Mouse (Mus musculus) neural tube, embryonic 11.5 days (tissue): ENCODE measurements at regions not wholly inside any gene's neighbourhood (a gene's known extent, or its start where the extent isn't known, plus 50 kb on each side); places are given as distances from the start of the nearest gene placed in this dataset.

Experiments
- ATAC-seq: fragments of 200-750 bp; cut with Nextera tagmentation; 2 replicates; pipeline ENCODE4 v1.8.0; 2017; ENCODE audit warnings: moderate number of reproducible peaks, mild to moderate bottlenecking, moderate TSS enrichment, moderate library complexity; ENCODE audit not compliant: insufficient read depth, low FRiP score, low TSS enrichment
- DNase-seq: peaks from one replicate; pipeline ENCODE4 v3.0.0-alpha.2; 2015; ENCODE audit warnings: low spot score
- H3K27ac ChIP-seq: fragments of 300-500 bp; sonication (generic); 2 replicates; pipeline ENCODE4 v1.5.1; 2014; ENCODE audit warnings: low read depth, mild to moderate bottlenecking, low read length
- H3K27me3 ChIP-seq: fragments of 300-500 bp; sonication (generic); 2 replicates; pipeline ENCODE4 v1.6.1; 2014; ENCODE audit warnings: mild to moderate bottlenecking, low read length, mixed read lengths; ENCODE audit not compliant: control insufficient read depth, insufficient read depth
- H3K36me3 ChIP-seq: fragments of 300-500 bp; sonication (generic); 2 replicates; pipeline ENCODE4 v1.6.1; 2014; ENCODE audit warnings: mild to moderate bottlenecking, low read length, moderate library complexity, mixed read lengths; ENCODE audit not compliant: control insufficient read depth, insufficient read depth
- H3K4me1 ChIP-seq: fragments of 300-500 bp; sonication (generic); 2 replicates; pipeline ENCODE4 v1.6.1; 2014; ENCODE audit warnings: low read length, mixed read lengths; ENCODE audit not compliant: control insufficient read depth, insufficient read depth
- H3K4me2 ChIP-seq: fragments of 300-500 bp; sonication (generic); 2 replicates; pipeline ENCODE4 v1.6.1; 2014; ENCODE audit warnings: low read depth, mild to moderate bottlenecking, moderate library complexity
- H3K4me3 ChIP-seq: fragments of 300-500 bp; sonication (generic); 2 replicates; pipeline ENCODE4 v1.5.1; 2014; ENCODE audit warnings: low read depth, low read length
- H3K9ac ChIP-seq: fragments of 300-500 bp; sonication (generic); 2 replicates; pipeline ENCODE4 v1.6.1; 2014; ENCODE audit warnings: mild to moderate bottlenecking, low read length
- H3K9me3 ChIP-seq: fragments of 300-500 bp; sonication (generic); 2 replicates; pipeline ENCODE4 v1.6.1; 2016; ENCODE audit warnings: low read length; ENCODE audit not compliant: control insufficient read depth
- WGBS: fragments of 180-500 bp; shearing (Covaris S2); extraction: QIAGEN DNeasy Blood & Tissue Kit; methylation state at CpG from one replicate; pipeline ENCODE4 v1.1.7; 2014; 5-methylcytosine and 5-hydroxymethylcytosine counted together

DNA sequence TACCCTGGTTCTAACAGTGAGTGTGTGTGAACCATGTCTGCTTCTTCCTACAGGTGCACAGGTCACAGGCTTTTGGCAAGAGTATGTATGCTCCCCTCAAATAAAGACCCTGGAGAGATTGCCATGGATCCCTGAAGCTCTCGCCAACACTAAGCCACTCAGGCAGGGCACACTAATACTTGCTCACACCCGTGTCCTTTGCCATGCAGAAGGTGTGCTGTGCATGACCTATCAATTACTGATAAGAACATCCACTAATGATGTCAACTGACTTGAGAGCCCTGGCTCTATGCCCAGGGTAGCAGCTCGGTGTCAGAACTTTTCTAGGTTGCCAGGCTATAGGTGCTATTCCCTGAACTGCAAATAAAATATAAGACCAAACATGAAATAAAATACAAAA is 229.1 kb upstream of the Irx4 start:
- H3K4me2 ChIP-seq = no peak overlapping the region
- H3K4me1 ChIP-seq = peaks cover 13% of the 10 kb centered on the region
- no peak overlapping the region for H3K9ac ChIP-seq
- WGBS = 76% methylated on average over 3 of the region's 3 CpGs
- no peak for DNase-seq
- H3K9me3 ChIP-seq = no peaks in the 10 kb centered on the region
- no peak overlapping the region for H3K4me3 ChIP-seq
- no peaks in the 10 kb centered on the region for H3K36me3 ChIP-seq
- H3K27me3 ChIP-seq = 0 out of 2 replicates have a peak, but pooled peaks cover 3% of the 10 kb centered on the region
- H3K27ac ChIP-seq = no peak overlapping the region
- ATAC-seq = no peak

DNA sequence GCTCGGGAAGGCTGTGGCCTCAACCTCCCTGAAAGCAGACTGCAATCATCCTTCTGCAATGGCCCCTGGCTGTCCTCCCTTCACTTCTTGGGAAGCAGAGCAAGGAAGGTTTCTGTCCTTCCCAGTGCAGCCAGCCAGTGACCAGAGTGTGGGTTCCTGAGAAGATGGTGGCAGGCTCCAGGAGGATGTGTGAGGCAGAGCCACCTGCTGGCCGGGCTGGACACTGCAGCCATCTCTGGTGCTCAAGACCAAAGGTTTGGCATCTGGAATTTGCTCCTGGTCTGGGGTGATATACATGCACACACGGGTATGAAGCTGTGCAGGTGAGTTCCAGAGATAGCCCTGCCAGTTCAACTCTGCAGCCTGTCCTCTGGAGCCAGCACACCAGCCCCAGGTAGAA is 227.2 kb upstream of the Irx4 start:
- Histone ChIP-seq H3K27ac (no peak overlapping the region), H3K9me3 (no peaks in the 10 kb centered on the region), H3K36me3 (no peaks in the 10 kb centered on the region), H3K4me2 (no peak overlapping the region), H3K27me3 (0 out of 2 replicates have a peak, but pooled peaks cover 3% of the 10 kb centered on the region), H3K4me3 (no peak overlapping the region), H3K4me1 (peaks cover 14% of the 10 kb centered on the region), H3K9ac (no peak overlapping the region)
- WGBS = 33% methylated on average over 3 of the region's 3 CpGs
- no peak for ATAC-seq
- DNase-seq = peak; percentile 80

DNA sequence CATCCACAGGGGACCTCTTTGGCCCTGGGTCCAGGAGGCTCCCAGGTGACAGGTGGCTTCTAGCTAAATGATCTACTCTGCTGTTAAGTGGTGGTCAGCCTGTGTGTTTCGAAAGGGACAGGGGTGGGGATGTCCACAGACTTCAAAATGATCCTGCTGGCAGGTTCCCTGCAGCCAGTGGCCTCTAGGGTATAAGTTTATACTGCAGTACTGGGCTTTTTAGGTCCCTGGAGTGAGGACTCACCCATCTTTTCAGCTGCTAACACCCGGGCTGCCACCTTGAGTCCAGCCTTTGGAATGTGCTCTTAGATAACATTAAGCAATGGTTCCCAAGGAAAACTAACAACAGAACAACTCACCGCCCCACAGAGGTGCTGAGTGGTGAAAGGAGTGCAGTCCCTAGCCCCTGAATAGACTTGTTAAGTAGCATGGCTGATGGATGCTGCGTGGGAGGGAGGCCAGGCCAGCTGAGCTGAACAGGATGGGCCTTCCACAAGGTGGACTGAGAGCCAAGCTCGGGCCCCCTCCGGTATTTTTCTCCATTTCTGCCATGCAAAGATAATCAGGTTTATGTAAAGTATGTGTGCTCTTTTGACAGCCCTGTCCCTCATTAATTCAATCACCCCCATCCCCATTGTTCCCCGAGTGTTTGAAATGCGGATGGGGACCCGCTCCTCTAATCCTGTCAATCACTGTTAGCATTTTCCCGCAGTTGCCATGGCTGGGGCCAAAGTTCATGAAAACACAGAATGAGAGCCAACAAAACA is 226.0 kb upstream of the Irx4 start:
- WGBS = 16% methylated on average over 10 of the region's 10 CpGs
- ATAC-seq (peak; percentile 93), DNase-seq (peak; percentile 81)
- H3K9ac ChIP-seq = no peak overlapping the region
- 0 out of 2 replicates have a peak, but pooled peaks cover 3% of the 10 kb centered on the region for H3K27me3 ChIP-seq
- no peaks in the 10 kb centered on the region for H3K9me3 ChIP-seq
- no peak overlapping the region for H3K4me2 ChIP-seq
- no peak overlapping the region for H3K4me3 ChIP-seq
- peaks cover 14% of the 10 kb centered on the region for H3K4me1 ChIP-seq
- no peaks in the 10 kb centered on the region for H3K36me3 ChIP-seq
- peak overlapping the region; percentile 15; the same call in 1 of the 2 replicates for H3K27ac ChIP-seq

DNA sequence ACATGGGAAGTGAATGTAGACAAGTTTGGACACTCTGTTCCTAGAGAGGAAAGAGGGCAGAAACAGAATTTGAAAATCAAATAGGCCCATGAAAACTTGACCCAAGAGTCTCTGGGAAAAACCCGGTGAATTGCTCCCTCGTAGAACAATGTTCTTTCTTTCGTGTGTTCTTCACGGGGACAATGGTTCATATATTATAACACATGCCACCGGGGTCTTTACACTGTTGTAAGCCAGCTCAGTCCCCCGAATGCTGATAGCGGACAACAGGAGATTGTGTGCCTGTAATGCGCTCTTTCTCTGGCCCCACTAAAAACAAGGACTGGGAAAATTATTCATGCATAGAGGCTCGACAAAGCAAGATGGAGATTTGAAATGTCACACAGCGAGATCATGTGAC is 225.4 kb upstream of the Irx4 start:
- Histone ChIP-seq H3K4me3 (no peak overlapping the region), H3K27me3 (0 out of 2 replicates have a peak, but pooled peaks cover 3% of the 10 kb centered on the region), H3K4me2 (no peak overlapping the region), H3K27ac (peak overlapping the region; percentile 78; the same call in 1 of the 2 replicates), H3K4me1 (peaks cover 14% of the 10 kb centered on the region), H3K9ac (no peak overlapping the region), H3K9me3 (no peaks in the 10 kb centered on the region), H3K36me3 (no peaks in the 10 kb centered on the region)
- WGBS = 30% methylated on average over 10 of the region's 10 CpGs
- peak; percentile 44 for DNase-seq
- peak; percentile 66 for ATAC-seq

DNA sequence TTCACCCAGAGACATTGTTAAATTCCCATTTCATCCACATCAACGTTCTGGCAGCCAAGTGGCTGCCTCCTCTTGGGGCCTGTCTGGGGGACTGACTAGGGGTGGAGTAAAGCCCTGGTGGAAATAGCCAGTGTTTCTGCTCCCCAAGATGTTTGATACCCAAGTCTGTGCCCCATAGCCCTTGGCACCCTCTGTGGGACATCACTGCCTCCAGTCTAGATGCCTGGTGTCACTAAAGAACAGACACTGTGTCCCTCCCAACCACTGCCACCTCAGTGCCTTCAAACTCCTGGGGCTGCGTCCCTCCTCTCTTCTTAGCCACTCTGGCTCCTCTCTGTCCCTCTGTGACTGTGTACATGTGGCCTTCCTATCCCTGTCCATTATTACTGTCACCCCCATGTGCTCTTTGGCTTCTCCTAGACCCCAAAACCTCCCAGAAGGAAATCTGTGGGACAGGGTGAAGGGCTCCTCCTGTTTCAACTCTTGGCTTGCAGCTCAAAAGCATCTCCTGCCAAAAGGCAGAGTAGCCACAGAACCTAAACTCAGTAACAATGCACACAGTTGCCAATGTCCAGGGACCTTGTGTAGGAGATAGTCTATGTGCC is 224.8 kb upstream of the Irx4 start:
- WGBS = 40% methylated on average over 2 of the region's 2 CpGs
- peaks cover 14% of the 10 kb centered on the region for H3K4me1 ChIP-seq
- H3K27ac ChIP-seq = peak overlapping the region; percentile 78
- DNase-seq (no peak), ATAC-seq (no peak)
- no peaks in the 10 kb centered on the region for H3K36me3 ChIP-seq
- no peaks in the 10 kb centered on the region for H3K9me3 ChIP-seq
- no peak overlapping the region for H3K4me2 ChIP-seq
- H3K9ac ChIP-seq = no peak overlapping the region; the same call in 1 of the 2 replicates
- 0 out of 2 replicates have a peak, but pooled peaks cover 3% of the 10 kb centered on the region for H3K27me3 ChIP-seq
- H3K4me3 ChIP-seq = no peak overlapping the region

DNA sequence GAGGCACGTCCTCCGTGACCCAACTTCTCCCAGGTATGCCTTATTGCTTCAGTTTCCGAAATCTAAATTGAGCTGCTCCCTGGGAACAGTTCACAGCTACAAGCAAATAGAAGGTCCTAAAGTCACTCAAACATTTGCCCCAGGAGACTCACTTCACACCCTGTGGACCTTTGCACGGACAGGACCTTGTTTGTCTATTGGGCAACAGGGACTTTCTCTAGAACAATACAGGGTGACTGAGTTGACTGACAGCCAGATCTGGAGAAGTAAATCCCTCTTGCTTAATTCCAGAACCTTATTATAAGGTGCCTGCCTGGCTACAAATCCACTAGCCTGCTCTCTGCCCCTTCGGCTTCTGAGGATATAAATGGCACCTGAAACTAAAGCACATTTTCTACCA is 220.5 kb upstream of the Irx4 start:
- ATAC-seq = no peak
- H3K27ac ChIP-seq = no peak overlapping the region
- 0 out of 2 replicates have a peak, but pooled peaks cover 3% of the 10 kb centered on the region for H3K9me3 ChIP-seq
- H3K4me3 ChIP-seq = no peak overlapping the region
- DNase-seq = no peak
- H3K4me1 ChIP-seq = peaks cover 18% of the 10 kb centered on the region
- no peaks in the 10 kb centered on the region for H3K36me3 ChIP-seq
- H3K9ac ChIP-seq = no peak overlapping the region
- WGBS = 81% methylated on average over 5 of the region's 5 CpGs
- no peak overlapping the region for H3K4me2 ChIP-seq
- peaks cover 2% of the 10 kb centered on the region; the same call in 1 of the 2 replicates for H3K27me3 ChIP-seq

DNA sequence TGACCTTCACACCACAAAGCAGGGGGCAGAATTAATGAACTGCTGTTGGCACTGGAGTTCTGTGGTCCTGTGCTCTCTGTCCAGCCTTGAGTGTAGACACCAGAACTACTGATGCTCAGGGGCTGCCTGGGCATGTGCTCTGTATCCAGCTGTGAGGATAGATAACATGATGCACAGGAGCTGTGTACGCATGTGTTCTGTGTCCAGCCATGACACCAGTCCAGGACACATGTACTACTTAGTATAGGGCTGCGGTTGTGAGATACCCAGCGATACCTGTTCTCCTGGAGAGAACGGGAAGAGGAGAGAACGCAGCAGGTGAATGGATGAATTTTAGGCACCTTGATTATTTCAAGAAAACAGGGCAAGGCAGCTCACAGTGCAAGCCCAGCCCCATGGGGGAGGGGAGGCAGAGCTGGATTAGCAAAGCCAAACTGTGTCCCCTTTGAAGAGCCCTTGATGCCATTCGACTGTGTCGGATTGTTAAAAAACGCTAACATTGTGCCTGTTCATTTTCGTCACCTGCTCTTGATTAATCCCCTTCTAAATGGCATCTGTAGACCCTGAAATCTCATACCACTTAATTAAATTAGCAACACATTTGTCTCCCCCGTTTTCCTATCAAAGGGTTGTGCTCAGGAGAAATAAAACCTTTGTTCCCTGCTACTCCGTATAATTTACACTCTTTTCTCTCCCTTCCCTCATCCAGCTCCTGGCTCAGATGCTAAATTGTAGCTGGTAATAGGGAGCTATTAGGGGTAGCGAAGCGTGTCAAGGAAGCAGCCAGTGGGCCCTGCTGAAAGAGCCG is 218.8 kb upstream of the Irx4 start:
- Histone ChIP-seq H3K27me3 (peaks cover 2% of the 10 kb centered on the region; the same call in 1 of the 2 replicates), H3K36me3 (no peaks in the 10 kb centered on the region), H3K27ac (no peak overlapping the region), H3K9me3 (0 out of 2 replicates have a peak, but pooled peaks cover 3% of the 10 kb centered on the region), H3K9ac (no peak overlapping the region), H3K4me1 (peaks cover 6% of the 10 kb centered on the region; the same call in 1 of the 2 replicates), H3K4me2 (no peak overlapping the region), H3K4me3 (no peak overlapping the region)
- WGBS = 26% methylated on average over 14 of the region's 14 CpGs
- DNase-seq = peak; percentile 66
- ATAC-seq = peak; percentile 91

DNA sequence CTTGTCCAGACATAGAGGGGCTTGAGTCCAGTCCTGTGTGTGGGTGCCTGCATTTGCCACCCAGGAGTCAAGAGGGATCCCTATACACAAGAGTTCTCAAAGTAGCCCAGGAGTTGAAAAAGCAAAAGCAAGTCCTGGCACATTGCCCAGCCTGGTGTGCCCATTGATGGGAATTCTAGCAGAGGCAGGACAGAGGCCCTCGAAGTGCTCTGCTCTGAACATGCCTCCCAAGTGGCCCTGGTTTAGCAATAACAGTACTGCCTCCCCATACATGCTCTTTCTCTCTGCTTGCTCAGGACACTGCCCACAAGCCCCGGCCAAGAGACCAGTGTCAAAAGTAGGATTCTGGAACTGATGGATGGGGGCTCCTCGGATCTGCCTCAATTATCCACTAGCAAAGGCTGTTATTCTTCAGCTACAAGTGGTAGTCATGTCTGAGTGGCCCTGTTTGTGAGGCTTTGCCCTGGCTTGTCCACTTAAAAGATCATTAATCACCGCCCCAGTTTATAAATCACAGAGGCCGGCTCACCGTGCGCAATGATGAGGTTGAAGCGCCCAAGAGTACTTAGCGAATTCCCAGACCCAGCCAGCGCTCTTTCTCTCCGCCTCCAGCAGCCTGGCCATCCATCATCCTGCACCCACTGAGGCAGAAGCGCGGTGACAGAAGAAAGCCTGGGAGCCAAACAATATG is 190.3 kb upstream of the Irx4 start:
- Histone ChIP-seq H3K27ac (no peak overlapping the region), H3K9ac (no peak overlapping the region), H3K4me3 (no peak overlapping the region), H3K27me3 (peaks cover 37% of the 10 kb centered on the region), H3K9me3 (no peaks in the 10 kb centered on the region), H3K36me3 (no peaks in the 10 kb centered on the region), H3K4me1 (peaks cover 18% of the 10 kb centered on the region), H3K4me2 (peak overlapping the region; percentile 7; the same call in 1 of the 2 replicates)
- DNase-seq (peak; percentile 84), ATAC-seq (peak; percentile 82)
- WGBS = 11% methylated on average over 13 of the region's 13 CpGs
